Mouse (Mus musculus): Measurements from ENCODE around the gene Gm4792. TPM values are rescaled to one million over a fixed set of nuclear protein-coding genes. Genes with fewer than 3 reads are reported as not detected.

Gm4792 gene
- polyA plus RNA-seq, 1 experiment from 2014 or later = not detected

DNA sequence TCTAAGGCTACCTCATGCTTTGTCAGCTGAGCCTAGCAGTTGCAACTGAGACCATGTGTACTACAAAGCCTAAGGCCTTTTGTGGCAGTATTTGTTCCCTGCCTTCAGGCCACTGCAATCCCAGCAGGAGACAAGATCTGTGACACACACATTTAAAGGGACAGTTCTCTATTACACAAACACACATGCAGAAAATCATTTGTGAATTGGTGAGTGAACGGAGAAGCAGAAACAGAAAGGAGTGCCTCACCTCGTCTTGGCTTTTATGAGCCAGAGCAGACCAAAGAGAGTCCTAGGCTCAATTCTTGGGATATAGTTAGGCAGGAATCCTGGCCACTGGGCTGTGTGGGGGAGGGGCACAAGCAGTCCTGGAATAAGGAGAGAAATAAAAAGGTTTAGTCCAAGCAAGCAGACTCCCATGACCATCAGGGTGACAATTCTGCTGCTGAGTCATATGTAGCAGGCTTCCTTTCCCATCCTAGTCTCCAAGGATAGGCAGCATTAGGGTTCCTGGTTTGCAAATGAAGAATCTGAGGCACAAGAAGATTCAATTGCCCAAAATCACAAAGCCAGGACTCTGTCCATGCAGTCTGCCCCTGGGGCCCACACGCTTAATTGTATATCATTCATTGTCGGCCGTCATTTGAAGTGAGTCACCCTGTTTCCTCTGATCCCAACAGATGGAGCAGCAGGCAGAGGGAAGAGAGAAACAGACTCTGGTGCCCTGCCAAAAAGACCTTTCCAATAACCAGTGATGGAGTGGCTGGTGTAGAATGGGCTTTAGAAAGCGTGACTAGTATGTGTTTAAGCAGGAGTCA lies 3.4 kb downstream of the Gm4792 start:
- peak; percentile 56 for DNase-seq (ENCODE audit: low spot score)
- Histone ChIP-seq H3K27me3 (ENCODE audit: low read depth, poor library complexity, severe bottlenecking) (no peaks in the 10 kb centered on the region), H3K4me1 (peaks cover 32% of the 10 kb centered on the region), H3K36me3 (no peaks in the 10 kb centered on the region), H3K9me3 (replicated peaks) (no peaks in the 10 kb centered on the region), H3K4me3 (no peak overlapping the region), H3K27ac (replicated peaks) (peak overlapping the region; percentile 83)
- WGBS = 46% methylated on average over 6 of the region's 6 CpGs

DNA sequence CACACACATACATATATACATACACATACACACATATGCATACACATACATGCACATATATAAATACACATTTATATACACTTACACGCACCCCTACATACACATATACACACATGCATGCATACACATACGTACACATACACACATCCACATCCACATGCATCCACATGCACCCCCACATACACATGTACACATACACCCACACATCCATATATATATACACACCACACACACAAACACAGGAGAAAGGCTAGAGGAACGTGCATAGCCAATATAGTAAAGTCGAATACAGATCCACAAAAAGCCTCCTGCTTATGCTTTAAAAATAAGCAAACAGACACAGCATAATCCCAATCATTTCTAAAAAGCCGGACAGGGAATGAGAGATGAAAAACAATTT lies 4.1 kb downstream of the Gm4792 start:
- peaks cover 32% of the 10 kb centered on the region for H3K4me1 ChIP-seq
- no peaks in the 10 kb centered on the region for H3K36me3 ChIP-seq
- H3K4me3 ChIP-seq = no peak overlapping the region
- peak overlapping the region; percentile 83 for H3K27ac ChIP-seq (replicated peaks)
- DNase-seq (ENCODE audit: low spot score) = no peak
- no peaks in the 10 kb centered on the region for H3K27me3 ChIP-seq (ENCODE audit: low read depth, poor library complexity, severe bottlenecking)
- 85% methylated on average over 5 of the region's 5 CpGs for WGBS
- no peaks in the 10 kb centered on the region for H3K9me3 ChIP-seq (replicated peaks)

DNA sequence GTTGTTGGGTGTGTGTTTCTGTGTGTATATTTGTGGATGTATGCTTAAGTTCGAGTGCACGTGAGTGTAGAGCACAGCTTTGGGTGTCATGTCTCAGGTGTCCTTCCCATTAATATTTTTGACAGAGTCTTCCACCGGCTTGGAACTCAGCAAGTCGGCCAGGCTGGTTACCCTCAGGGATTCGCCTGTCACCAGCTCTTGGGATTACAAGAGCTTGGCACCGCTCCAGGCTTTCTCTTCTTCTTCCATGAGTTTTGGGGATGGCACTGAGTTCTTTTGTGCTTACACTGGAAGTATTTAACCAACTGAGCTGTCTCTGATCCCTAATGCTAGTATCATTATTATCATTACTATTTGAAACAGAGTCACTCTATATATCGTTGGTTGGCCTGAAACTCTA lies 15.7 kb downstream of the Gm4792 start:
- no peak for DNase-seq (ENCODE audit: low spot score)
- WGBS = 93% methylated on average over 7 of the region's 7 CpGs
- Histone ChIP-seq H3K4me3 (no peak overlapping the region), H3K27me3 (ENCODE audit: low read depth, poor library complexity, severe bottlenecking) (no peaks in the 10 kb centered on the region), H3K9me3 (replicated peaks) (no peaks in the 10 kb centered on the region), H3K27ac (replicated peaks) (no peak overlapping the region), H3K36me3 (no peaks in the 10 kb centered on the region), H3K4me1 (peaks cover 7% of the 10 kb centered on the region; the same call in 1 of the 2 replicates)

DNA sequence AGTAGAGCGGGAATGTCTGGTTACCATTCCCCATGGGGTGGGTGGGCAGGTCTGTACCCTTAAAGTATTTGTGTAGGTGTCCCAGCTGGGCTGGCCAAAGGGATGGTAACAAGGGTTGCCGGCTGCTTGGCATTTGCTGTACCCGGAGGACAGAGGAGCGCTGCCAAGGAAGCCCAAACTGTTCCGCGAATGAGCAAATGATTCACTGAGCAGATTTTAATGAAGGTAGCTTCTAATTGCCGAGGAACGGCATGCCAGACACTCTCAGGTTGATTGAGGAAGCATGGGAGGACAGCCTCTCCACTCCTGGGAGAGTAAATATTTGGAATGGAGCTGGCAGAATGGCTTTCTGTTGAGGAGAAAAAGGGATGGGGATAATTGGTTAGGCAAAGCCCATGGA lies 16.3 kb downstream of the Gm4792 start:
- 89% methylated on average over 8 of the region's 8 CpGs for WGBS
- Histone ChIP-seq H3K27ac (replicated peaks) (no peak overlapping the region), H3K9me3 (replicated peaks) (no peaks in the 10 kb centered on the region), H3K4me3 (no peak overlapping the region), H3K27me3 (ENCODE audit: low read depth, poor library complexity, severe bottlenecking) (no peaks in the 10 kb centered on the region), H3K36me3 (no peaks in the 10 kb centered on the region), H3K4me1 (peaks cover 9% of the 10 kb centered on the region; the same call in 1 of the 2 replicates)
- no peak for DNase-seq (ENCODE audit: low spot score)

DNA sequence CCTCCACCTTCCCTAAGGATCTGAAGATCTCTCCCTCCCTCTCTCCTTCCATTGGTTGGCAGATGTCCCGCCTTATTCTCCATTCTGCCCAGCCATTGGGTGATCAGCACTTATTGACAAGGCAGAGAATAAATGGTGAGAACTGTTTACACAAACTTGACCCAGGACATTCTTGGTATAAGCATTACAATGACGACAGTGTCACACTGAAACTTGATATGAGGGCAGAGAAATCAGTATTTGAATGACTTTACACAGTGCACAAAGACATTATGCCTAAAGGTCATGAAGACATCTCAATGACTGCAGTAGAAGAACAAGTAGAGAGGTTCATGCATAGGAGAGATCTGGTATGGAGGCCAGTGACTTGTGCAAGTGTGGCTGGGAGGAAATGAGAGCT lies 22.0 kb downstream of the Gm4792 start:
- no peaks in the 10 kb centered on the region for H3K9me3 ChIP-seq (replicated peaks)
- no peak overlapping the region for H3K4me3 ChIP-seq
- peaks cover 14% of the 10 kb centered on the region for H3K4me1 ChIP-seq
- 54% methylated on average over 2 of the region's 2 CpGs for WGBS
- no peaks in the 10 kb centered on the region for H3K36me3 ChIP-seq
- no peak for DNase-seq (ENCODE audit: low spot score)
- no peaks in the 10 kb centered on the region for H3K27me3 ChIP-seq (ENCODE audit: low read depth, poor library complexity, severe bottlenecking)
- H3K27ac ChIP-seq (replicated peaks) = no peak overlapping the region

DNA sequence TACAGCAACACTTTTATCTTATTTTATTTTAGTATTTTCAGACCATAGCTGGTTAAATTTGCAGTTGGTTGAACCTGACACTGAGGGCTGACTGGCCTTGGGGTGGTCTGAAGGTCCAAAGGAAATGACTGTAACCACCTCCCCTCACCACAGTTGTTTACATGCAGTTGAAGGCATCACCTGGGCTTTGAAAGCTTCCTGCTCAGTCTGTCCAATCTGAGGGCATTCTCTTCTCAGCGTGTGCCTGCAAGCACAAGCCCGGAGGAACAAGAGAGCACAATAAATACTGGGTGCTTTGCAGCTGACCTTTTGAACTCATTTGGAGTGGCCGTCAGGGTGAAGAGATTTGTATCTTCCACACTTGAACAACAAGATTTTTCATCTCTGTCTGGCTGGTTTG lies 23.2 kb downstream of the Gm4792 start:
- WGBS = 27% methylated on average over 3 of the region's 3 CpGs
- Histone ChIP-seq H3K4me3 (no peak overlapping the region), H3K4me1 (peaks cover 20% of the 10 kb centered on the region), H3K36me3 (no peaks in the 10 kb centered on the region), H3K27me3 (ENCODE audit: low read depth, poor library complexity, severe bottlenecking) (no peaks in the 10 kb centered on the region), H3K27ac (replicated peaks) (no peak overlapping the region), H3K9me3 (replicated peaks) (no peaks in the 10 kb centered on the region)
- no peak for DNase-seq (ENCODE audit: low spot score)

DNA sequence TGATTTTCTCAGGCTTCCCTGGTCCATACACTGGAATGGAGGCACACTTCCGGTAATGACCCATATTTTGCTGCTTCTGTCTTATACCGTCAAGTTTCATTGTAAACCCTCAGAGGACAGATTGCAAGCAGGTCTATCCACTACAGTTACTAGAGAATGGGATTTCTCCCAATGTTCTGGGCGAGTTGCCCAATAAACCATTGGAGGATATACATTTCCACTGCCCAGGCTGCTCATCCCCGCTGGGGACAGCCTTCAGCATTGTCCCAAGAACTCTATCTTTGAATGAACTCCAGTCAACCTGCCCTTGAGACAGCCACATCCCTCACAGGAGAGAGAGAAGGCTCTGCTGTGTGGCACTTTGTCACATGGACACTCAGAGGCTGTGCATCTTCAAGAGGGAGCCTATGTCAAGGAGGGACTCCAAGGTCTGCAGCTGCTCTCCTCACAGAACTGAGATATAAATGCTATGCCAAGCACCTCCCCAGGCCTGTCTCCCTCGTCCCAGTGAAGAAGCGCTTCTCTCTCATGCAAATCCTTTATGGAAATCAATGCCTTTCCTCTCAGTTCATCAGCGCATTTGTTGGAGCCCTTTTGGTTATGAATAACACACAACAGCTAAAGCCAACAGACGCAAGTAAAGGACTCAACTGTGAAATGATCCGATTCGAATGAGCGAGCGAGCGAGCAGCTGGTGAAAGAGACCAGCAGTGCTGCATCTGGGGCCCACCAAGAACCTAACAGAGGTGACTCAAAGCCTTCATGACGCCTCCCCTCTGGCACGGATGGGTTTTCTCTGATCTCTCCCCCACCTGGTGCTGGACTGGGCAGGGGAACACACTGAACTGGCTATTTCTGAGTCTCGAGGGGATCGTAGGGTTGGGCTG lies 32.6 kb downstream of the Gm4792 start:
- Histone ChIP-seq H3K9me3 (replicated peaks) (peaks cover 5% of the 10 kb centered on the region; the same call in 1 of the 2 replicates), H3K4me3 (no peak overlapping the region), H3K27me3 (ENCODE audit: low read depth, poor library complexity, severe bottlenecking) (no peaks in the 10 kb centered on the region), H3K4me1 (peaks cover 9% of the 10 kb centered on the region), H3K36me3 (no peaks in the 10 kb centered on the region), H3K27ac (replicated peaks) (peak overlapping the region; percentile 19)
- WGBS = 75% methylated on average over 17 of the region's 17 CpGs
- DNase-seq (ENCODE audit: low spot score) = no peak

DNA sequence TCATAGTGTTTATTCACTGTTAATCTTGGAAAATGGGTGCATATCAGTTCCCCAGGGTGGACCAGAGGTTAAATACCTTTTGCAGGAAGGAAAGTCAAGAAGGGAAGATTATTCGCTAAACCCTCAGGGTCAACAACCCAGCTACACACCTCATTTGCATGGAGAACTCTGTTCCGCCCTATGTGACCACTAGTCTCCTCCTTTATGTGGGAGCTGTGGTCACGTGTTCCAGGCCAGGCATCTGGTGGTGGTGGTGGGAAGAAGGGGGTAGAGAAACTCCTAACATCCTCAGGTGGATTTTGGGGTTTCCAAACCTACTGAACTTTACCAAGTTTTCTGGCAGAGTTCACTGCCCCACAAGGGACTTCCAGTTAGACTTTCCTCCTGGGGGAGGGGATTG lies 35.3 kb downstream of the Gm4792 start:
- peaks cover 9% of the 10 kb centered on the region for H3K4me1 ChIP-seq
- H3K36me3 ChIP-seq = no peaks in the 10 kb centered on the region
- no peak for DNase-seq (ENCODE audit: low spot score)
- no peaks in the 10 kb centered on the region for H3K9me3 ChIP-seq (replicated peaks)
- 79% methylated on average over 3 of the region's 3 CpGs for WGBS
- no peaks in the 10 kb centered on the region for H3K27me3 ChIP-seq (ENCODE audit: low read depth, poor library complexity, severe bottlenecking)
- H3K4me3 ChIP-seq = no peak overlapping the region
- H3K27ac ChIP-seq (replicated peaks) = no peak overlapping the region

DNA sequence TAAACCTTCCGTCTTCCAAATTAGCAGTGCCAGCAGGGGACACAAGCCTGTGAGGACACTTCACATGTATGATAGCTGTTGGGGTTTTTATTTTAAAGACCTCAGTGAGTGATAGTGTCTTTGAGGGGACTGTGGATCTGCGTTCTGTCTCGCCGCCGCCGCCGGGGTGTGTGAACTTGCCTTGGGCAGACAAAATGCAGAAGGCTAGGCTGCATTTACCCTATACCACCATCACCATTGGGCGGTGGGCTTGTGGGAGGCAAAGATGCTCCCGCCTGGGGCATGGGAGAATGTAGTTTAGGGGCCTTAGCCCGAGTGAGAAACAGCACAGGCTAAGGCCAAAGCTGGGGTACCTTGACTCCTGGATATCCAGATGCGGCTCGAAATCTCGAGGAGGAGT lies 35.9 kb downstream of the Gm4792 start:
- Histone ChIP-seq H3K27me3 (ENCODE audit: low read depth, poor library complexity, severe bottlenecking) (no peaks in the 10 kb centered on the region), H3K27ac (replicated peaks) (no peak overlapping the region), H3K4me3 (no peak overlapping the region), H3K9me3 (replicated peaks) (no peaks in the 10 kb centered on the region), H3K4me1 (peaks cover 9% of the 10 kb centered on the region), H3K36me3 (no peaks in the 10 kb centered on the region)
- WGBS = 91% methylated on average over 13 of the region's 13 CpGs
- no peak for DNase-seq (ENCODE audit: low spot score)

DNA sequence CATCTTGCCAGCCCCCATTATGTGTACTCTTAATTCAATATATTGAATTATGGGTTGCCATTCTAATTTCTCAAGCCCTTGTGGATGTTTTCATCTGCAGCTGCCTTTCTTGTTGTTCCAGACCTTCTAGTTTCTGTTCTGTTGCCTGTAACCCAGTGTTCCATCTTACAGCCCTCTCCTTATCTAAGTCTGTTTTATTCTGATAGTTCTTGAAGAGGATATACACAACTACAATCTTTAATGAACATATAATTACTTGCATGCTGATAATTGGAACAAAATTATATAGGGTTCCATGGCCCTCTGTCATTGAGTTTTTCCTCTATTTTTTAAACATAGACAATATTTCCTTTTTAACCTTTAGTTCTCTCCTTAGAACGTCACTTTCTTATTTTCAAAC lies 38.0 kb downstream of the Gm4792 start:
- H3K9me3 ChIP-seq (replicated peaks) = no peaks in the 10 kb centered on the region
- no peak overlapping the region for H3K27ac ChIP-seq (replicated peaks)
- WGBS = 79% methylated on average over 1 of the region's 1 CpGs
- no peaks in the 10 kb centered on the region for H3K36me3 ChIP-seq
- H3K4me1 ChIP-seq = no peaks in the 10 kb centered on the region
- DNase-seq (ENCODE audit: low spot score) = no peak
- no peaks in the 10 kb centered on the region for H3K27me3 ChIP-seq (ENCODE audit: low read depth, poor library complexity, severe bottlenecking)
- no peak overlapping the region for H3K4me3 ChIP-seq

DNA sequence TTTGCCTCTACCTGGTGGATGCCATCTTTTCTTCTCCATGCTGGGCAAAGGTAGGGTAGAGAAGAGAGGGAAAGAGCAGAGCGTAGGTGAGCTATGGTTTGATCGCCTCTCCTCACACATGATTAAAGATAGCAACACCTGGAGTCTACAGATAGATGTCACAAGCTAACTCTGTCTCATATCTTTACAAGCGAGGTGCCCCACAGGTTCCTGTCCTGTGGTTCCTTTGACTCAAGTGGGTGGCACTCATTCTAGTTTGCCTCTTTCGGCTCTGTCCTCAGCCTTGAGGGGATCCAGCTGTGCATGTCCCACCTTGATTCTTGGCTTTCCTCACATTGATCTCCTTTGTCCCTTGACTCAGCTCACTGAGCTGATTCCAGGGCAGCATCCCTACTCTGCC lies 42.0 kb downstream of the Gm4792 start:
- no peak for DNase-seq (ENCODE audit: low spot score)
- Histone ChIP-seq H3K4me3 (no peak overlapping the region), H3K9me3 (replicated peaks) (no peaks in the 10 kb centered on the region), H3K4me1 (0 out of 2 replicates have a peak, but pooled peaks cover 4% of the 10 kb centered on the region), H3K27ac (replicated peaks) (no peak overlapping the region), H3K36me3 (no peaks in the 10 kb centered on the region), H3K27me3 (ENCODE audit: low read depth, poor library complexity, severe bottlenecking) (no peaks in the 10 kb centered on the region)
- 90% methylated on average over 4 of the region's 4 CpGs for WGBS

DNA sequence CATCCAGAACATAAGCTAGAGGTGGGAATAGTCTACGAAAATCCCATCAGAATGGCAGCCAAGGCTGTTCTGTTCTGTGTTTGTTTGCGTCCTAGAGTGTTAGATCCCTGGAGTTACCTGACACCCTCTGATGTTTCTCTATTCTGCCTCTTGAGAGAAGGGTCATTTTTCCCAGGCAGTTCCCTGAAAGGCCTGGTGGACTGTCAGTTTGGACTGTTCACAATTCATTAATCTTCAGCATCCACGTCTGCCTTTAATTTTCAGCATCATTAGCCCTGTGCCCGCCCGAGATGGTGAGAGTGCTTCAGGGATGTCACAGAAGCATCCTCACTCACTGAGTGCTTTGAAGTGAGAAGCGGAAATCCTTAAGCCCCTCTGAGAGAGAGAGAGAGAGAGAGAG lies 42.8 kb downstream of the Gm4792 start:
- Histone ChIP-seq H3K4me3 (no peak overlapping the region), H3K9me3 (replicated peaks) (no peaks in the 10 kb centered on the region), H3K4me1 (0 out of 2 replicates have a peak, but pooled peaks cover 4% of the 10 kb centered on the region), H3K27me3 (ENCODE audit: low read depth, poor library complexity, severe bottlenecking) (no peaks in the 10 kb centered on the region), H3K27ac (replicated peaks) (no peak overlapping the region), H3K36me3 (no peaks in the 10 kb centered on the region)
- DNase-seq (ENCODE audit: low spot score) = no peak
- WGBS = 77% methylated on average over 6 of the region's 6 CpGs

DNA sequence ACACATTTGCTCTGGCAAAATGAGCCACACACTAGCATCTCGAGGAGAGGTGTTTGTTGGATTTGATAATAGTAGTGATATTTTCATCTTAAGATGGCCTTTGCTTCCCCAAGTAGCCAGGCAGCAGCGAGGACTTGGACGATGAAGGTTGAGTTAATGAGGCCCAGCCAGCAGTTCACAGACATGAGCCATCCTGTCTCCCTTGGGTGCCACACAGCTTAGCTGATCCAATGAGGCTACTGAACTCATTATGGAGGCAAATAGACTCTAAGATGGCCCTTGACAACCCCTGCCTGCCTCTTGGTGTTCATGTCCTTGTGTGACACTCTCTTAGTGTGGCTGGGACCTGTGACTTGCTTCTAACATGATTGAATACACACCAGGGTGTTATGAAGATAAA lies 43.7 kb downstream of the Gm4792 start:
- Histone ChIP-seq H3K4me3 (no peak overlapping the region), H3K9me3 (replicated peaks) (no peaks in the 10 kb centered on the region), H3K27ac (replicated peaks) (no peak overlapping the region), H3K4me1 (peaks cover 8% of the 10 kb centered on the region), H3K27me3 (ENCODE audit: low read depth, poor library complexity, severe bottlenecking) (no peaks in the 10 kb centered on the region), H3K36me3 (no peaks in the 10 kb centered on the region)
- WGBS = 86% methylated on average over 3 of the region's 3 CpGs
- no peak for DNase-seq (ENCODE audit: low spot score)
